Mouse (Mus musculus): ENCODE data around the gene Gm13090. TPM values are rescaled to one million over a fixed set of nuclear protein-coding genes. Genes with fewer than 3 reads are reported as not detected.

Gm13090 gene
- total RNA-seq, 2 experiments from 2014 or later = not detected

DNA sequence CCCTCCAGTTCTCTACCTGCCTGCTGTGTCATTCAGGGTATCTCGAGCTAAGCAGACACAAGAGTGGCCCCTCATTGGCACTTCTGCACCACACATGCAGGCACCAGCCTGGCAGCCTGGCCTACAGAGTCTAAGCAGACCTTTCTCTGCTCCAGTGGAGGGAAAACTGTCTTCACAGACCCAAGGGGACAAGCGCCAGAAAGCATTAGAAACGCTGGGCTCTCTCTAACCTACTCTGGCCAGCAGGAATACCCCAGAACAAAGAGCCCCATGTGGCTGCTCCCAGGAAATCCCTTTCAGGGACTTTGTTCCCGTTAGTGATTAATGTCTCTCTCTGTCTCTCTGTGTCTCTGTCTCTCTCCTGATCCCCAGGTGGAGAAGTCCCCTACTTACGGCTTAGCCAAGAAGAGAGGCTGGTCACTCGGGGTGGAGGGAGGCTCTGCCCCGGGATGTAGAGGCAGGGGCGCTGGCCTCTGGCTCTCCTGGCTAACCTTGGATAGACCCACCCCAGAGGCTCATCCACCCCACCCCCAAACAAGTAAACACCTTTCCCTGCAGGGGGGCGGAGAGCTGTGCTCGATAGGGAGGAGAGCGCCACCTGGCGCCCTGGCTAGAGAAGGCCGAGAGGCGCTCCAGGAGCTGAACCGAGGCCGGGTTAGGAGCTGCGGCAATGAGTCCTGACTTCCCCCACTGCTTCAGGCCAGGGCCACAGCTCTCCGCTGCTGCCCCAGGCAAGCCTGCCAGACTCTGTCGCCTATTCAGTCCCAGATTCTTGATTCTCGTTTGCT, 49.9 kb downstream of the Gm13090 start:
- peak; percentile 87 to 89 for DNase-seq

DNA sequence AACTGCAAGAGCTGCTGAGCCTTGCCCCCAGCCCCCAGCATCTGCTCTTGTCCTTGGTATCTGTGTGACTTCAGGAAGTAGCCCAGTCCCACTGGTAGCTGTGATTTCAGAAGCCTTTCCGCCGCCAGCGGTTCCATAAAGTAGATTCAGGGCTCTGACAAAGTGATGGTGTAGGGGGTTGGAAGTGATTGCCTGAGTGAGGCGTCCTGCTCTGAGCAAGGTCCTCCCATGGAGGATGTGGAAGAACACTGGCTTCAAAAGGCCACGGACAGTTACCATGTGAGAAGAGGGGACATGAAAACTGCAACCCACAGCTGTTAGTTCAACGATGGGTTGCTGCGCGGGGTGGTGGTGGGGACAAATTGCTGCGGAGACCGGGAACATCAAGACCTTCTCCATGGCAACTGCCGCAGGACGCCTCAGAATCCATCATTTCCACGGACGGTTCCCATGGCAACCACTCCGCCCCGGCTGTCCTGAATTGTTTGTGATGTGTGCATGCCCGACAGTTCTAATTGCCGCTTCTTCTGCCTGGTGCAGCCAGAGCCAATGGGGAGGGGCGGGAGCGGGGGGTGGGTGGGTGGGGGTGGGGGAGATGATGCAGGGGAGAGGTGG, 51.1 kb downstream of the Gm13090 start:
- peak; percentile 89 to 91 for DNase-seq

Other genes starting within 250 kb of the Gm13090 start
- gene Errfi1, start 235.7 kb upstream of the Gm13090 start, total RNA-seq (2021) = 10 to 100 TPM; 50.2 to 56.3 TPM
- gene Park7, start 175.1 kb upstream of the Gm13090 start, total RNA-seq (2021) = 100 to 1,000 TPM; 220 to 235 TPM
- gene Tnfrsf9, start 175.0 kb upstream of the Gm13090 start, total RNA-seq (2021) = under 1 TPM; 0.61 to 1.00 TPM
- not detected for gene Uts2, start 92.5 kb upstream of the Gm13090 start, total RNA-seq (2021)
- 10 to 100 TPM; 30.1 to 39.4 TPM for gene Per3, start 44.9 kb upstream of the Gm13090 start, total RNA-seq (2021)
- 10 to 100 TPM; 33.6 to 34.5 TPM for gene Vamp3, start 31.6 kb upstream of the Gm13090 start, total RNA-seq (2021)